Mouse (Mus musculus) C2C12 (cell line): ENCODE measurements around the gene Tmem139.

ENCODE experiments used
- CTCF ChIP-seq: IDR thresholded peaks from one replicate; pipeline ENCODE4 v1.5.1; 2011; ENCODE audit not compliant: control insufficient read depth, insufficient read depth, insufficient read length
- FOSL1 ChIP-seq: IDR thresholded peaks from one replicate; pipeline ENCODE4 v1.8.0; 2011; ENCODE audit warnings: mild to moderate bottlenecking, low read length; ENCODE audit not compliant: poor library complexity, insufficient read depth, severe bottlenecking
- MAX ChIP-seq: IDR thresholded peaks from one replicate; pipeline ENCODE4 v1.6.1; 2011; ENCODE audit warnings: mild to moderate bottlenecking, control low read depth
- USF1 ChIP-seq: IDR thresholded peaks from one replicate; pipeline ENCODE4 v1.6.1; 2011; ENCODE audit warnings: low read depth, mild to moderate bottlenecking, control low read depth, moderate library complexity

DNA sequence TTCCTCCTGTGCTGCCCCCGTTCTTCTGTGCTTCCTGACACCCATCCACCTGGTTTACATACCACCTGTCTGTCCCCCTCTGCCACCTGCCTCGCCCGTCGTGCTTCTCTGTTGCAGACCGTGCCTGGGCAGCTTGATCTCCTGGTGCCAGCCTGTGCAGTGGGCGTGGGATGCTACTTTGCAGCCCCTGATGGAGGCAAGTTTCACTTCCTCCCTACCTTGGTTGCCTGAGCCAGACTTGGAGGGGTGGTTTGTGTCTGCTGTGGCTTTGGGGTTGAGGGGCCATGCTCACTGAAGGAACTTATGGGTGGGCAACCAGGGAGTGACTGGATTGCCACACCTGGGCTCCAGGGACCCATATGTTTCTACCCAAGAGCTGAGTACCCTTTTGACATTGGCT is 31.6 kb downstream of the Tmem139 start:
- no peak for TF ChIP-seq USF1
- no peak for TF ChIP-seq CTCF
- TF ChIP-seq MAX: no peak
- no peak for TF ChIP-seq FOSL1
